Mouse (Mus musculus): ENCODE data around the gene Cx3cl1. TPM values are rescaled to one million over a fixed set of nuclear protein-coding genes. Genes with fewer than 3 reads are reported as not detected.

Gene Cx3cl1
- polyA plus RNA-seq, 1 experiment = 65.8 TPM

DNA sequence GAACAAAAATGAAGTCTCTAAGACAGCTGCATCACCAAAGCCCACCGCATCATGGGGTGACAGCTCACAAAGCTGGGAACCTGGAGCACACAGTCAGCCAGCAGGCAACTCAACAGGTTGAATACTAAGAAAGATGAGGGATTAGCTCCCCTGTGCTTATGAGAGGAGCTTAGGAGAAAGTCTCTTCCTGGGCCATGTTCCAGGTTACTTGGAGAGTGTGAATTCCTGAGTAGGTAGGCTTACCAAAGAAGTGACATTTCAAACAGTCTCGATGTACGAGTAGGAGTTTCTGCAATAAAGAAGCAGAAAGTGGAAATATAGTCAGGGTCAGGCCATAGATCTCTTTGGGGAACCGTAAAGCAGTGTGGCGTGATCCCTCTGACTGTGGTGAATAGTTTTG is 27.3 kb upstream of the Cx3cl1 start:
- 87% methylated on average over 5 of the region's 5 CpGs for WGBS
- no peak for DNase-seq
- no peak overlapping the region for H3K4me3 ChIP-seq (replicated peaks; ENCODE audit: extremely low read depth, low read depth, low read length)
- TF ChIP-seq POLR2A (IDR thresholded peaks at IDR 0.05; ENCODE audit: borderline replicate concordance, extremely low read depth, low read depth, low read length) = no peak
- TF ChIP-seq CTCF (IDR thresholded peaks at IDR 0.05; ENCODE audit: insufficient read depth, low read length) = no peak
- H3K4me1 ChIP-seq (ENCODE audit: control insufficient read depth, insufficient read depth, low read length) = no peaks in the 10 kb centered on the region

- TF ChIP-seq CTCF (IDR thresholded peaks at IDR 0.05; ENCODE audit: insufficient read depth, low read length) = no peak
- no peak for TF ChIP-seq POLR2A (IDR thresholded peaks at IDR 0.05; ENCODE audit: borderline replicate concordance, extremely low read depth, low read depth, low read length)
- H3K4me3 ChIP-seq (replicated peaks; ENCODE audit: extremely low read depth, low read depth, low read length) = no peak overlapping the region
- no peak for DNase-seq
- H3K4me1 ChIP-seq (ENCODE audit: control insufficient read depth, insufficient read depth, low read length) = no peaks in the 10 kb centered on the region
- 81% methylated on average over 9 of the region's 9 CpGs for WGBS
Measured at GRCm38 (mm10) chr8:94744972-94745371, 26.8 kb upstream of the Cx3cl1 start.

GRCm38 (mm10) chr8:94745476-94746184 is 26.2 kb upstream of the Cx3cl1 start, which contains the start of gene Ccl22:
Ccl22 (plus strand) TSS chr8:94745590.
- Histone ChIP-seq H3K4me3 (replicated peaks; ENCODE audit: extremely low read depth, low read depth, low read length) (no peak within 1 kb of the TSS), H3K4me1 (ENCODE audit: control insufficient read depth, insufficient read depth, low read length) (no peaks in the 10 kb centered on the region)
- WGBS = 83% methylated on average over 7 of the region's 7 CpGs
- DNase-seq = no peak
- TF ChIP-seq POLR2A (IDR thresholded peaks at IDR 0.05; ENCODE audit: borderline replicate concordance, extremely low read depth, low read depth, low read length) (no peak), CTCF (IDR thresholded peaks at IDR 0.05; ENCODE audit: insufficient read depth, low read length) (no peak)

DNA sequence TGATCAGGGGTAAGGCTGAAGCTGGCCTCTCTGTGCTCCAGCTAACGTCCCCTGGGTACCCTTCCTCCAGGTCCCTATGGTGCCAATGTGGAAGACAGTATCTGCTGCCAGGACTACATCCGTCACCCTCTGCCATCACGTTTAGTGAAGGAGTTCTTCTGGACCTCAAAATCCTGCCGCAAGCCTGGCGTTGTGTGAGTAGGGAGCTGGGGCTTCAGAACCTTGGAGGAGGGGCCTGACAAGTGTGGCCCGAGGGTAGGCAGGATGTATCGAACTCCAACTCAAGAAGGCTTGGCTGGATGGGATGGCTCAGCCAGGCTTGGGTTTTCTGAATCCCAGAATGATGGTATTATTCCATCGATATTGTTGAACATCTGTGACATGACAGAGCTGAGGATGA is 25.0 kb upstream of the Cx3cl1 start:
- WGBS = 81% methylated on average over 8 of the region's 8 CpGs
- DNase-seq = no peak
- H3K4me3 ChIP-seq (replicated peaks; ENCODE audit: extremely low read depth, low read depth, low read length) = no peak overlapping the region
- H3K4me1 ChIP-seq (ENCODE audit: control insufficient read depth, insufficient read depth, low read length) = no peaks in the 10 kb centered on the region
- TF ChIP-seq POLR2A (IDR thresholded peaks at IDR 0.05; ENCODE audit: borderline replicate concordance, extremely low read depth, low read depth, low read length) (no peak), CTCF (IDR thresholded peaks at IDR 0.05; ENCODE audit: insufficient read depth, low read length) (no peak)

DNA sequence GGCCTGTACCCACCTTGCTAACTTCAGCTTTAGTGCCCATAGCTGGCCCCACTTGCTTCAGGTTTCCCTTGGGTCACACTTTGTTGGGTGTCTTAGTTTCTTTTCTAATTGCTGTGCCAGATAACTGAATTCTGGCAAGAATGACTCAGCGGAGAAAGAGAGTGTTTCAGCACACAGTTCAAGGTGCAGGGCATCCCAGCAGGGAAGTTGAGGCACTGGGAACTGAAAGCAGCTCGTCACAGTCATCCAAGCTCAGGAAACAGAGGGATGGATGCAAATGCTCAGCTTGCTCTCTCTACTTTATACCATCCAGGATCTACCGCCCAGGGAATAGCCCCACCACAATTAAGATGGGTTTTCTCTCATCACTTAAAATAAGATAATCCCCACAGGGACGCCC is 23.4 kb upstream of the Cx3cl1 start:
- Histone ChIP-seq H3K4me3 (replicated peaks; ENCODE audit: extremely low read depth, low read depth, low read length) (no peak overlapping the region), H3K4me1 (ENCODE audit: control insufficient read depth, insufficient read depth, low read length) (no peaks in the 10 kb centered on the region)
- 73% methylated on average over 4 of the region's 4 CpGs for WGBS
- no peak for DNase-seq
- TF ChIP-seq CTCF (IDR thresholded peaks at IDR 0.05; ENCODE audit: insufficient read depth, low read length) (no peak), POLR2A (IDR thresholded peaks at IDR 0.05; ENCODE audit: borderline replicate concordance, extremely low read depth, low read depth, low read length) (no peak)

DNA sequence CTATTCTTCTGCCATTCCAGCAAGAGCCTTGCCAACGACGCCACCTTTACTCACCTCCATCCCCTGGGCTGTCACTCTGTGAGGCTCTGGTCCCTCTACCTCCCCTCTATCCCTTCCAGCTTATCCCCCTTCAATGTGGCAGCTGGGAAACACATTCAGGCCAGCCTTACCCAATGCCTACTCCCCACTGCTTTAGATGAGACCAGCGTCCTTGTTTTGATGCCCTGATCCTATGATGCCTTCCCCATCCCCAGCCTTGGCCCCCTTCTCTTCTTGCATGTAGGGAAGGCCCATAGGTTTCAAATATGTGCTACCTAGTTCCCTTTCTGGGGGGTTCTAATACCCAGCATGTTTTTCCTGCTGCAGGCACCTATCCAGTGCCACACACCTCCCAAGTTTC is 21.9 kb upstream of the Cx3cl1 start:
- H3K4me1 ChIP-seq (ENCODE audit: control insufficient read depth, insufficient read depth, low read length) = no peaks in the 10 kb centered on the region
- WGBS = 85% methylated on average over 3 of the region's 3 CpGs
- H3K4me3 ChIP-seq (replicated peaks; ENCODE audit: extremely low read depth, low read depth, low read length) = no peak overlapping the region
- no peak for TF ChIP-seq POLR2A (IDR thresholded peaks at IDR 0.05; ENCODE audit: borderline replicate concordance, extremely low read depth, low read depth, low read length)
- TF ChIP-seq CTCF (IDR thresholded peaks at IDR 0.05; ENCODE audit: insufficient read depth, low read length) = no peak
- no peak for DNase-seq

- DNase-seq = no peak
- Histone ChIP-seq H3K4me3 (replicated peaks; ENCODE audit: extremely low read depth, low read depth, low read length) (no peak overlapping the region), H3K4me1 (ENCODE audit: control insufficient read depth, insufficient read depth, low read length) (no peaks in the 10 kb centered on the region)
- 79% methylated on average over 10 of the region's 10 CpGs for WGBS
- TF ChIP-seq CTCF (IDR thresholded peaks at IDR 0.05; ENCODE audit: insufficient read depth, low read length) = no peak
- TF ChIP-seq POLR2A (IDR thresholded peaks at IDR 0.05; ENCODE audit: borderline replicate concordance, extremely low read depth, low read depth, low read length) = no peak
Measured at GRCm38 (mm10) chr8:94751023-94751849, 20.6 kb upstream of the Cx3cl1 start.

DNA sequence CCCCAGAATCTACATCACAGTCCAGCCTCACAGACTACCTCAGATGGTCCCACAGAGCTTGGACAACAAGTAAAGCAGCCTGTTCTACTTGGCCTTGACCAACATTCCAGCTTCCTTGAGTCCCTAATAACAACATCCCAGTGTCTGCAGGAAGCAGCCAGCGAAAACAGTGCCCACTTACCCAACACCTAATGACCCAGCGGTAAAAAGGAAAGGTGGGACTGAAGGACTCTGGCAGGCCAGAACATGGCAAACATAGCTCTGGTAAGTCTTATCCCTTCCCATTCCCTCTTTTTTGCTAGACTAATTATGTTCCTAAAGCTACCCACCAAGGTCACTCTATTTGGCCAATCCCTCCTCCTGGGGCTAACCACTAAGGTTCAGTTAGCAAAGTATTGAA is 17.8 kb upstream of the Cx3cl1 start:
- Histone ChIP-seq H3K4me1 (ENCODE audit: control insufficient read depth, insufficient read depth, low read length) (no peaks in the 10 kb centered on the region), H3K4me3 (replicated peaks; ENCODE audit: extremely low read depth, low read depth, low read length) (no peak overlapping the region)
- TF ChIP-seq POLR2A (IDR thresholded peaks at IDR 0.05; ENCODE audit: borderline replicate concordance, extremely low read depth, low read depth, low read length) (no peak), CTCF (IDR thresholded peaks at IDR 0.05; ENCODE audit: insufficient read depth, low read length) (no peak)
- no peak for DNase-seq
- 81% methylated on average over 2 of the region's 2 CpGs for WGBS

DNA sequence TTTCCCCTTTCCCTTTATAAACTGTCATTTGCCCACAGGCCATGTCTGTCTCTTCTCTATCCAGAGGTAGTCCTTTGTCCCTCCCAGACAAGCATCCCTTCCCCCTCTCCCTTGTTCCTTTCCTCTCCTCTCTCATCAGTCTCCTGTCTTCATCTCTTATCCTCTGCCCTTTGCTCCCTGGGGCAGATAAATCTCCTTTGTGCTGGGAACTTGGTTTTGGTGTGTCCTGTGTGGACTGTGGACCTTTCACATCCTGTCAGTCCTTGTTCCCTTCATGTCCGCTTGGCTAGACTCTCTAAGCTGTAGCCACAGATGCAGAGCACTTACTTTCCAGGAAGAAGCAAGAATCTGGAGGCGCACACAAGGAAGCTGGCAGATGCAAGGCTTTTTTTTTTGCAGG is 17.3 kb upstream of the Cx3cl1 start:
- Histone ChIP-seq H3K4me3 (replicated peaks; ENCODE audit: extremely low read depth, low read depth, low read length) (no peak overlapping the region), H3K4me1 (ENCODE audit: control insufficient read depth, insufficient read depth, low read length) (no peaks in the 10 kb centered on the region)
- TF ChIP-seq CTCF (IDR thresholded peaks at IDR 0.05; ENCODE audit: insufficient read depth, low read length) (no peak), POLR2A (IDR thresholded peaks at IDR 0.05; ENCODE audit: borderline replicate concordance, extremely low read depth, low read depth, low read length) (no peak)
- 66% methylated on average over 2 of the region's 2 CpGs for WGBS
- no peak for DNase-seq

Measured in lung, adult 2 months (tissue).